Mouse (Mus musculus) liver, embryonic 14.5 days (tissue): Measurements from ENCODE around the gene Isl2. TPM values are rescaled to one million over a fixed set of nuclear protein-coding genes. Genes with fewer than 3 reads are reported as not detected.
A peak's percentile ranks its signal among the peaks of the same experiment; 100 is the strongest.

ENCODE experiments used
- ATAC-seq: fragments of 200-750 bp; cut with Nextera tagmentation; 2 replicates; pipeline ENCODE4 v1.8.0; 2017; ENCODE audit warnings: moderate number of reproducible peaks, mild to moderate bottlenecking, moderate library complexity; ENCODE audit not compliant: insufficient read depth
- DNase-seq, 3 experiments: peaks; one replicate each; pipeline ENCODE4 v3.0.0-alpha.2; 2012 to 2013; ENCODE audit warnings: low read depth in 3 of 3, low spot score in 3 of 3
- H3K27ac ChIP-seq: fragments of 300-500 bp; sonication (generic); 2 replicates; pipeline ENCODE4 v1.5.1; 2014; ENCODE audit warnings: moderate library complexity, mild to moderate bottlenecking, control low read depth, inconsistent platforms
- H3K27me3 ChIP-seq: fragments of 300-500 bp; sonication (generic); 2 replicates; pipeline ENCODE4 v1.6.1; 2014; ENCODE audit warnings: mild to moderate bottlenecking, low read length, moderate library complexity; ENCODE audit not compliant: control insufficient read depth, insufficient read depth
- H3K36me3 ChIP-seq: fragments of 300-500 bp; sonication (generic); replicated peaks from 2 replicates; pipeline ENCODE4 v1.6.1; 2014; ENCODE audit warnings: low read depth; ENCODE audit not compliant: control insufficient read depth, insufficient read depth
- H3K4me1 ChIP-seq, 2 experiments: fragments of 200-500 bp in 1 of 2; fragments of 300-500 bp in 1 of 2; sonication (generic) in 1 of 2; replicated peaks; 2 replicates each; pipeline ENCODE4 v1.6.1; 2012 to 2014; ENCODE audit warnings: antibody characterized with exemption in 1 of 2, inconsistent platforms in 1 of 2, low read length in 1 of 2; ENCODE audit not compliant: control insufficient read depth in 2 of 2, insufficient read depth in 2 of 2
- H3K4me2 ChIP-seq: fragments of 300-500 bp; sonication (generic); 2 replicates; pipeline ENCODE4 v1.6.1; 2014; ENCODE audit warnings: low read depth, mild to moderate bottlenecking, control low read depth, moderate library complexity
- H3K4me3 ChIP-seq, 2 experiments: fragments of 200-500 bp in 1 of 2; fragments of 300-500 bp in 1 of 2; sonication (generic) in 1 of 2; 2 replicates each; pipeline ENCODE4 v1.5.1; 2012 to 2014; ENCODE audit warnings: low read depth in 2 of 2, low read length in 2 of 2, mild to moderate bottlenecking in 2 of 2, control low read depth in 1 of 2, inconsistent platforms in 1 of 2, moderate library complexity in 1 of 2; ENCODE audit not compliant: insufficient read depth in 1 of 2
- H3K9ac ChIP-seq: fragments of 300-500 bp; sonication (generic); replicated peaks from 2 replicates; pipeline ENCODE4 v1.6.1; 2014; ENCODE audit warnings: mild to moderate bottlenecking, control low read depth, moderate library complexity
- H3K9me3 ChIP-seq: fragments of 300-500 bp; sonication (generic); 2 replicates; pipeline ENCODE4 v1.6.1; 2016; ENCODE audit warnings: low read length, mixed read lengths; ENCODE audit not compliant: control insufficient read depth
- CTCF ChIP-seq: IDR thresholded peaks from 2 replicates; pipeline ENCODE4 v1.5.1; 2016; ENCODE audit warnings: antibody characterized with exemption, low read depth, control low read depth
- EP300 ChIP-seq: IDR thresholded peaks from 2 replicates; pipeline ENCODE4 v1.6.1; 2016; ENCODE audit warnings: antibody characterized with exemption, low read depth
- WGBS: fragments of 180-500 bp; shearing (Covaris S2); extraction: QIAGEN DNeasy Blood & Tissue Kit; methylation state at CpG from one replicate; pipeline ENCODE4 v1.1.7; 2014; ENCODE audit not compliant: insufficient replicate concordance; 5-methylcytosine and 5-hydroxymethylcytosine counted together
- polyA plus RNA-seq, 2 experiments: library from polyadenylated mRNA; depleted of rRNA in 1 of 2; stranded (reverse) in 1 of 2; unstranded in 1 of 2; fragments of >200 nt; fragmentation: Nextera tagmentation in 1 of 2; extraction: Ambion mirVana in 1 of 2; gene quantifications; 2 replicates each; pipeline versions ENCODE4 v1.2.1 to v1.2.3; 2012 to 2014

Isl2 gene
- polyA plus RNA-seq (2012; rRNA removed) (0.16 and 0.19 TPM in 2 replicates), polyA plus RNA-seq (2014; fragmentation: Nextera tagmentation; extraction: Ambion mirVana) (0.10 TPM in 1 of 2 replicates, not detected in the other)

DNA sequence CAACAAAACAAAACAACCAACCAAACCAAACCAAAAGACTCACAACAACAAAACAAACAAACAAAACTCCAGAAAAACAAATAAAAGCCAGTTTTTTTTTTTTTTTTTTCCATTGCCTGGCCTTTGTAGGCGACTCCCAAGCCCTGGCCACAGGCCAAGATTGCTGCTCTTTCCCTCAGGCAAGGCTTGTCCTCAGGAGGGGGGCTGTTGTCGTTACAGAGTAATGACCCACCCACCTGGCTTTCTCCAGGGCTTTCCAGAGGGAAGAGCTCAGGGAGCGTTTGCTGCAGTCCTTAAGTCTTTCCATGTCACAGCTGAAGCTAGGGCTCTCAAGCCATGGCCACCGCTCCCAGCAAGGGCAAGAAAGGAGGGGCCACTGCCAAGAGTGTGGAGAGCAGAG lies at the start of gene Isl2:
TSS of gene Isl2 (plus strand) at position 296 of the 400 bp plus-strand sequence.
- Histone ChIP-seq H3K9me3 (no peaks in the 10 kb centered on the region), H3K9ac (no peak within 1 kb of the TSS), H3K4me1 (no peaks in the 10 kb centered on the region), H3K4me3 (no peak within 1 kb of the TSS), H3K4me2 (no peak within 1 kb of the TSS), H3K36me3 (no peaks in the 10 kb centered on the region), H3K27me3 (peaks cover 65% of the 10 kb centered on the region), H3K27ac (no peak within 1 kb of the TSS)
- no peak for DNase-seq
- WGBS: 16% methylated on average over 4 of the region's 4 CpGs
- TF ChIP-seq EP300 (no peak), CTCF (no peak)
- ATAC-seq: no peak

DNA sequence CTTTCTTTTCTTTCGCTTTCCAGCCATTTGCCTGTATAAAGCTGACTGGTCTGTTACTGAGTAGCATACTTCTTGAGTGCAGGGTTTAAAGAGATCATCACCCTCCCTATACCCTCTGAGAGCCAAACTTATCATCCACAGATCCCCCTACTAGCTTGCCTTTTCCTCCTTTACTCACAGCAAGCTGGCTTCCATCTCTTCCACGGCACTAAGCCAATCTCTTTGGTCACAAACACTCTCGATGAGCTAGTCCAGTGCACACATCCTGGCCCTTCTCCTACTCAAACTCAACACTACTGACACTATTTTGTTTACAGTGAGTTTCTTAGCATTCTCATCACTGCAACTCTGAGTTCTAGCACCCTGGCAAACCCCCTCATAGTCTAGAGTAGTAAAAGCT lies 30.6 kb upstream of the Isl2 start:
- Histone ChIP-seq H3K27ac (no peak overlapping the region), H3K9me3 (no peaks in the 10 kb centered on the region), H3K36me3 (no peaks in the 10 kb centered on the region), H3K27me3 (no peaks in the 10 kb centered on the region), H3K4me2 (no peak overlapping the region), H3K9ac (no peak overlapping the region), H3K4me1 (peaks cover 0 to 9% of the 10 kb centered on the region in 2 experiments; a peak in 3 of 4 replicates), H3K4me3 (no peak overlapping the region)
- TF ChIP-seq CTCF (no peak), EP300 (no peak)
- ATAC-seq (no peak), DNase-seq (no peak)
- 65% methylated on average over 3 of the region's 3 CpGs for WGBS

DNA sequence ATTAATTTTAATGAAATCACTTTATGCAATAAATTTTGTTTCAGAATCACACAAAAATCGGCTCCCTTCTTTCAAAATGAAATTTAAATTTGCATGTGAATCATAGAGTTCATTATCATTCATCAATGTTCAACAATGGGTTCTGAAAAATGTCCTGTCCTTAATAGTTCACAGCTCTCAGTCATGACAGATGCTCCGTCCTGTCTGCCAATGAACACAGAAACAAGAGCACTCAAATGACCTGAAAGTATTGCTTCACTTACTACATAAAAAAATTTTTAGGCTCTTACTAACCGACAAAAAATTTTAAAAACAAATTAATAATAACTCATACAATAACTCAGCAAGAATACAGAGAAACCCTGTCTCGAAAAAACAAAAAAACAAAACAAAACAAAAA lies 29.8 kb upstream of the Isl2 start:
- H3K4me3 ChIP-seq: no peak overlapping the region
- no peak for ATAC-seq
- no peak for DNase-seq
- peaks cover 0 to 10% of the 10 kb centered on the region in 2 experiments; a peak in 3 of 4 replicates for H3K4me1 ChIP-seq
- H3K9me3 ChIP-seq: no peaks in the 10 kb centered on the region
- no peak overlapping the region for H3K27ac ChIP-seq
- no peaks in the 10 kb centered on the region for H3K36me3 ChIP-seq
- H3K4me2 ChIP-seq: no peak overlapping the region
- H3K9ac ChIP-seq: no peak overlapping the region
- 72% methylated on average over 4 of the region's 4 CpGs for WGBS
- no peaks in the 10 kb centered on the region for H3K27me3 ChIP-seq
- TF ChIP-seq EP300 (no peak), CTCF (no peak)

DNA sequence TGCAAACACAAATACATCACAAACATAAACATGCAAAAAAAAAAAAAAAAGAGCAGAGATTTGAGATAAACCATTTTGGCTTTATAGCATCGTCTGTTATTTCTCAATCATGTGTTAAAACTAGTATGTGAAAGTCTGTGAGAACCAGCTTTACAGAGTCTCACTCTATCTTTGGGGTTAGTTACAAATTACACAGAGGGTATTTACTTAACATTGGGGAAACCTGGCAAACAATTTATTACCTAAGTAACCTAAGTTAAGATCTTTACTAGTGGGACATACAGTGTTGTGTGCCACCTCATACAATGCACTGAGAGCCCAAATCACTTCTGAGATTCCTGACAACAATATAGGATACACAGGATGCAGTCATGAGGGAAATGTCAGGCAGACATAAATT lies 28.7 kb upstream of the Isl2 start:
- H3K4me3 ChIP-seq: no peak overlapping the region
- peak overlapping the region; percentile 28; the same call in 1 of the 2 replicates for H3K4me2 ChIP-seq
- H3K9me3 ChIP-seq: no peaks in the 10 kb centered on the region
- ATAC-seq (no peak), DNase-seq (no peak)
- TF ChIP-seq CTCF (no peak), EP300 (no peak)
- no peaks in the 10 kb centered on the region for H3K27me3 ChIP-seq
- no peak overlapping the region for H3K27ac ChIP-seq
- no peak overlapping the region for H3K9ac ChIP-seq
- 62% methylated on average over 1 of the region's 1 CpGs for WGBS
- no peaks in the 10 kb centered on the region for H3K36me3 ChIP-seq
- H3K4me1 ChIP-seq: peaks cover 0 to 10% of the 10 kb centered on the region in 2 experiments; a peak in 3 of 4 replicates

DNA sequence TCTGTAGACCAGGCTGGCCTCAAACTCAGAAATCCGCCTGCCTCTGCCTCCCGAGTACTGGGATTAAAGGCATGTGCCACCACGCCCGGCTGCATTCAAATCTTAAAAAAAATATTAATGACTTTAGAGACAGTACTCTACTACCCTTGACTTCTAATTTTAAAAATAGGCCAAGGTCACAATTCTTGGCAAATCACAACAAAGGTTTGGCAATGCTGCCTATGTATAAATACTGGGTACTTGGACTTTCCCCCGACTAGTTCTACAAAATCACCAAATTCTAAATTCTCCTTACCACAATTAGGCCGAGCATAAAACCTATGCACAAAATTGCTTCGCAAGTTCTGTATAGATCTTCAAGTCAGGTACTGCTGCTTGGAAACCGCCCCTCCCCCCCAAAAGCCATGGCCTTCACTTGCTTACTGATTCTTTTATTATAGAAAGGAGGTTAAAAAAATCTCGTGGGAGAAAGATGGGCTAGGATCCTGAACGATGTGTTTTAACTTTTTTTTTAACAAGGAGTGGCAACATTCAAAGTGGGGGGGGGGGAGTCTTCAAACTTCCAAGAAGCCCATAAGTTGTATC lies 27.7 kb upstream of the Isl2 start:
- peak overlapping the region; percentile 12 to 98; a peak in 3 of 4 replicates for H3K4me3 ChIP-seq
- no peak for ATAC-seq
- 69% methylated on average over 10 of the region's 10 CpGs for WGBS
- no peaks in the 10 kb centered on the region for H3K36me3 ChIP-seq
- DNase-seq: no peak
- TF ChIP-seq EP300 (no peak), CTCF (no peak)
- H3K9me3 ChIP-seq: no peaks in the 10 kb centered on the region
- H3K9ac ChIP-seq: peak overlapping the region; percentile 94
- no peak overlapping the region for H3K27ac ChIP-seq
- H3K27me3 ChIP-seq: no peaks in the 10 kb centered on the region
- H3K4me1 ChIP-seq: peaks cover 0 to 10% of the 10 kb centered on the region in 2 experiments; a peak in 3 of 4 replicates
- H3K4me2 ChIP-seq: peak overlapping the region; percentile 91
